Mouse (Mus musculus): Measurements from ENCODE around the gene Mvb12a. TPM values are rescaled to one million over a fixed set of nuclear protein-coding genes. Genes with fewer than 3 reads are reported as not detected.
A peak's percentile ranks its signal among the peaks of the same experiment; 100 is the strongest.

The Mvb12a gene
- total and polyA plus RNA-seq, 2 experiments from 2014 or later = 47.6 to 54.4 TPM

DNA sequence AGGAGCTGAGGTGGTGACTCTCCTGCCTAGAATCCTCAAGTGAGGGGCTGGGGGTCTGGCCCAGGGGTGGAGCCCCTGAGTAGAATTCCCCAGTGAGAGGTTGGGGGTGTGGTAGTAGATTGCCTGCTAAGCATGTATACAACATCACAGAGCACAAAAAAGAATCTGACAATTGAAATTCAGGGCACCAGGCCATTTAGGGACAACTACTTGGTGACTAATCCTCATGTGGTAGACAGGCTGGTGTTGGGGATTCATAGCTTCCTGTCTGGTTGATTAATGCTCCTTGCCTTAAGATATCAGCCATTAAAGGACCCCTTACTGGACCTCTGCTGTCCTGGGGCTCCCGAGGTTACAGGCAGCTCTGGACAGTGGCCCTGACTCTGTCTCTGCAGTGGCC, 36.3 kb downstream of the Mvb12a start:
- Histone ChIP-seq H3K9ac (replicated peaks; ENCODE audit: low read depth, low read length) (no peak overlapping the region), H3K4me2 (ENCODE audit: low read depth, low read length) (no peak overlapping the region), H3K4me3 (ENCODE audit: low read depth, low read length) (no peak overlapping the region), H3K9me3 (replicated peaks; ENCODE audit: control insufficient read depth, low read length) (no peaks in the 10 kb centered on the region), H3K27ac (ENCODE audit: low read depth) (no peak overlapping the region), H3K4me1 (ENCODE audit: control insufficient read depth, insufficient read depth) (no peaks in the 10 kb centered on the region), H3K27me3 (ENCODE audit: control insufficient read depth, insufficient read depth, low read length) (no peaks in the 10 kb centered on the region), H3K36me3 (replicated peaks; ENCODE audit: control insufficient read depth, insufficient read depth, low read length) (peaks cover 17% of the 10 kb centered on the region)
- DNase-seq (ENCODE audit: low spot score) = no peak
- WGBS = 55% methylated on average over 1 of the region's 1 CpGs
- ATAC-seq (ENCODE audit: insufficient read depth, low read depth) = no peak
- TF ChIP-seq EP300 (IDR thresholded peaks at IDR 0.05; ENCODE audit: low read depth) (no peak), CTCF (IDR thresholded peaks at IDR 0.05; ENCODE audit: low read depth) (no peak)

DNA sequence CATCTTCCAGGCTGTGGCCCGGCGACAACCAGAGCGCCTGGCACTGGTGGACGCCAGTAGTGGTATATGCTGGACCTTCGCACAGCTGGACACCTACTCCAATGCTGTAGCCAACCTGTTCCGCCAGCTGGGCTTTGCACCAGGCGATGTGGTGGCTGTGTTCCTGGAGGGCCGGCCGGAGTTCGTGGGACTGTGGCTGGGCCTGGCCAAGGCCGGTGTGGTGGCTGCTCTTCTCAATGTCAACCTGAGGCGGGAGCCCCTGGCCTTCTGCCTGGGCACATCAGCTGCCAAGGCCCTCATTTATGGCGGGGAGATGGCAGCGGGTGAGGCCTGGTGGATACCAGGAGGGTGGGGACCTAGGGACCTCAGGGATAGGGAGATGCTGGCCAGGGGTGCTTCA, 36.8 kb downstream of the Mvb12a start:
- Histone ChIP-seq H3K36me3 (replicated peaks; ENCODE audit: control insufficient read depth, insufficient read depth, low read length) (peaks cover 22% of the 10 kb centered on the region), H3K27me3 (ENCODE audit: control insufficient read depth, insufficient read depth, low read length) (no peaks in the 10 kb centered on the region), H3K9me3 (replicated peaks; ENCODE audit: control insufficient read depth, low read length) (no peaks in the 10 kb centered on the region), H3K4me1 (ENCODE audit: control insufficient read depth, insufficient read depth) (no peaks in the 10 kb centered on the region), H3K9ac (replicated peaks; ENCODE audit: low read depth, low read length) (no peak overlapping the region), H3K4me3 (ENCODE audit: low read depth, low read length) (no peak overlapping the region), H3K4me2 (ENCODE audit: low read depth, low read length) (no peak overlapping the region), H3K27ac (ENCODE audit: low read depth) (no peak overlapping the region)
- ATAC-seq (ENCODE audit: insufficient read depth, low read depth) (no peak), DNase-seq (ENCODE audit: low spot score) (no peak)
- TF ChIP-seq EP300 (IDR thresholded peaks at IDR 0.05; ENCODE audit: low read depth) (no peak), CTCF (IDR thresholded peaks at IDR 0.05; ENCODE audit: low read depth) (no peak)
- 83% methylated on average over 14 of the region's 14 CpGs for WGBS

DNA sequence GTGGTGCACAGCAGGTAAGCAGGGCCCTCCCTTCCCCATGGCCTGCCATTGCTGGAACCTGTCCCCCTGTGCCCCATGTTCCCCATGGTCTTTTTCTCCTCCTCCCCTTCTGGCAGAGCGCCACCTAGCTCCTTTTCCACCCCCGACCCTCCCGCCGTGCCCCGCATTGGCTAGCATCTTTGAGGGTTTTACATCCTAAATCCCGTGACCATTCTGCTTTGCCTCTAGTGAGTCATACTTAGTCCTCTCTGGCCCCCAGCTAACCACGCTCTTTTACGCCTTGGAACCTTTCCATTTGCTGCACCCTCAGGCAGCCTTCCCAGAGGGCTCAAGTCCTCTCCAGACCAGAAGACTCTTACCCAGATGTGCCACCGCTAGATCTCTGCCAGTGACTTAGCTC, 37.5 kb downstream of the Mvb12a start:
- whole genome bisulfite sequencing = 60% methylated on average over 9 of the region's 9 CpGs
- Histone ChIP-seq H3K4me1 (ENCODE audit: control insufficient read depth, insufficient read depth) (no peaks in the 10 kb centered on the region), H3K36me3 (replicated peaks; ENCODE audit: control insufficient read depth, insufficient read depth, low read length) (peaks cover 29% of the 10 kb centered on the region), H3K4me3 (ENCODE audit: low read depth, low read length) (no peak overlapping the region), H3K9me3 (replicated peaks; ENCODE audit: control insufficient read depth, low read length) (no peaks in the 10 kb centered on the region), H3K9ac (replicated peaks; ENCODE audit: low read depth, low read length) (no peak overlapping the region), H3K27ac (ENCODE audit: low read depth) (no peak overlapping the region), H3K27me3 (ENCODE audit: control insufficient read depth, insufficient read depth, low read length) (no peaks in the 10 kb centered on the region), H3K4me2 (ENCODE audit: low read depth, low read length) (no peak overlapping the region)
- TF ChIP-seq CTCF (IDR thresholded peaks at IDR 0.05; ENCODE audit: low read depth) (no peak), EP300 (IDR thresholded peaks at IDR 0.05; ENCODE audit: low read depth) (no peak)
- ATAC-seq (ENCODE audit: insufficient read depth, low read depth) = no peak
- no peak for DNase-seq (ENCODE audit: low spot score)

DNA sequence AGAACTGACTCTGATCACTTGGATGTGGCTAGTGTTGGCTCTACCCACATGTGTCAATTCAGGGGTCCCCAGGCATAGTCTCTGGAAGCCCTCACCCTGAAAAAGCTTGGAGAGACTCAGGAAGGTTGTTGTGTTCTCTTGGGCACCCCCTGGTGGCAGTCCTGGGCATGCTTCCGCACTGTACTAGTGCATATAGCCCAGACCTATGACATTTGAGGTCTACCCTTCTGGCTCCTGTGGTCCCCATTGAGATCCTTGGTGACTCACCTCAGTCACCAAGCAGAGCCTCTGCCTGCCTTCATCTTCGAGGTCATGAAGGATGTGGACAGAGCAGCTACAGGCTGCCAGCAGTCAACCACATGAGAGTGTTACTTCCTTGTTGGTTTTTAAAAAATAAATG, 44.2 kb downstream of the Mvb12a start:
- TF ChIP-seq EP300 (IDR thresholded peaks at IDR 0.05; ENCODE audit: low read depth) = no peak
- peak; percentile 56 for TF ChIP-seq CTCF (IDR thresholded peaks at IDR 0.05; ENCODE audit: low read depth)
- H3K4me2 ChIP-seq (ENCODE audit: low read depth, low read length) = no peak overlapping the region
- H3K9ac ChIP-seq (replicated peaks; ENCODE audit: low read depth, low read length) = no peak overlapping the region
- 86% methylated on average over 2 of the region's 2 CpGs for WGBS
- H3K27me3 ChIP-seq (ENCODE audit: control insufficient read depth, insufficient read depth, low read length) = no peaks in the 10 kb centered on the region
- H3K9me3 ChIP-seq (replicated peaks; ENCODE audit: control insufficient read depth, low read length) = no peaks in the 10 kb centered on the region
- ATAC-seq (ENCODE audit: insufficient read depth, low read depth) = no peak
- peaks cover 29% of the 10 kb centered on the region for H3K36me3 ChIP-seq (replicated peaks; ENCODE audit: control insufficient read depth, insufficient read depth, low read length)
- no peak overlapping the region for H3K27ac ChIP-seq (ENCODE audit: low read depth)
- 0 out of 2 replicates have a peak, but pooled peaks cover 6% of the 10 kb centered on the region for H3K4me1 ChIP-seq (ENCODE audit: control insufficient read depth, insufficient read depth)
- no peak overlapping the region for H3K4me3 ChIP-seq (ENCODE audit: low read depth, low read length)
- DNase-seq (ENCODE audit: low spot score) = no peak

DNA sequence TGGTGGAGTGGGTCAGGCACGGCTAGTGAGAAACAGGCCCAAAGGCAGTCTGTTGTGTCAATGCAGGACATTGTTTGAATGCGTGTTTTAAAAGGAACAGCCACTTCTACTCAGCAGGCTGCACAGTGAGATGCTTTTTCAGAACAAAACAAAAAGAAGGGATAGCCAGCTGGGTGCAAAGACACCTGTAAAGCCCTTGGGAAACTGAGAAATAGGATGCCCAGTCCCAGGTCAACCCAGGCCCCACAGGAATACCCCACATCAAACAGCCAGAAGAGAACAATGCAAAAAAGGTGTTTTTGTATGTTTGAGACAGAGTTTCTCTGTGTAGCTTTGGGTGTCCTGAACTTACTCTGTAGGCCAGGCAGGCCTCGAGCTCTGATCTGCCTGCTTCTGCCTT, 46.0 kb downstream of the Mvb12a start:
- Histone ChIP-seq H3K4me2 (ENCODE audit: low read depth, low read length) (no peak overlapping the region), H3K9me3 (replicated peaks; ENCODE audit: control insufficient read depth, low read length) (no peaks in the 10 kb centered on the region), H3K27me3 (ENCODE audit: control insufficient read depth, insufficient read depth, low read length) (no peaks in the 10 kb centered on the region), H3K27ac (ENCODE audit: low read depth) (no peak overlapping the region), H3K9ac (replicated peaks; ENCODE audit: low read depth, low read length) (no peak overlapping the region), H3K4me1 (ENCODE audit: control insufficient read depth, insufficient read depth) (peaks cover 18% of the 10 kb centered on the region), H3K4me3 (ENCODE audit: low read depth, low read length) (no peak overlapping the region), H3K36me3 (replicated peaks; ENCODE audit: control insufficient read depth, insufficient read depth, low read length) (peaks cover 25% of the 10 kb centered on the region)
- ATAC-seq (ENCODE audit: insufficient read depth, low read depth) (no peak), DNase-seq (ENCODE audit: low spot score) (no peak)
- TF ChIP-seq CTCF (IDR thresholded peaks at IDR 0.05; ENCODE audit: low read depth) = no peak
- TF ChIP-seq EP300 (IDR thresholded peaks at IDR 0.05; ENCODE audit: low read depth) = no peak
- 77% methylated on average over 3 of the region's 3 CpGs for WGBS

DNA sequence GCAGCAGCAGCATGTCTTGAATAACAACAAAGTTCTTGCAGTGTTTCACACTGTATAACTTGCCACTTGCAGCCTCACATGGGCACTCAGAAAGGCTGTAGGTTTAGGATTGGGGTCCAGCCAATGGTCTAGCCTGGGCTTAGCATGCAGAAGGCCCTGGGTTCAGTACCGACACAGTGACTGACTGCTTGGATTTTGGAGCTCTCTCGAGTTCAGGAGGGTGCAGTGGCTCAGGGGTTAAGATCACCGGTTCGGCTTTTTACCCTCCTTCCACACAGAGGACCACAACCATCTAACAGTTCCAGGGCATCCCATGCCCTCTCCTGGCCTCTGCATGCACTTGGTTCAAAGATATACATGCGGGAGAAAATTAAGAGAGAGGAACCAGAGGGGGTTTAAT, 48.3 kb downstream of the Mvb12a start:
- ATAC-seq (ENCODE audit: insufficient read depth, low read depth) (no peak), DNase-seq (ENCODE audit: low spot score) (no peak)
- WGBS = 26% methylated on average over 5 of the region's 5 CpGs
- Histone ChIP-seq H3K4me3 (ENCODE audit: low read depth, low read length) (peak overlapping the region; percentile 74), H3K9me3 (replicated peaks; ENCODE audit: control insufficient read depth, low read length) (no peaks in the 10 kb centered on the region), H3K27me3 (ENCODE audit: control insufficient read depth, insufficient read depth, low read length) (no peaks in the 10 kb centered on the region), H3K4me1 (ENCODE audit: control insufficient read depth, insufficient read depth) (peaks cover 18% of the 10 kb centered on the region), H3K4me2 (ENCODE audit: low read depth, low read length) (peak overlapping the region; percentile 89), H3K9ac (replicated peaks; ENCODE audit: low read depth, low read length) (peak overlapping the region; percentile 82), H3K36me3 (replicated peaks; ENCODE audit: control insufficient read depth, insufficient read depth, low read length) (peaks cover 3% of the 10 kb centered on the region), H3K27ac (ENCODE audit: low read depth) (peak overlapping the region; percentile 98)
- TF ChIP-seq CTCF (IDR thresholded peaks at IDR 0.05; ENCODE audit: low read depth) (no peak), EP300 (IDR thresholded peaks at IDR 0.05; ENCODE audit: low read depth) (no peak)

All from heart, postnatal 0 days (tissue).